Mouse (Mus musculus): ENCODE measurements at regions not wholly inside any gene's neighbourhood (a gene's known extent, or its start where the extent isn't known, plus 50 kb on each side); places are given as distances from the start of the nearest gene placed in this dataset.

GRCm38 (mm10) chr6:51108336-51108956, 324.0 kb upstream of the Nfe2l3 start:
- DNase-seq (ENCODE audit: low spot score): peak; percentile 64

DNA sequence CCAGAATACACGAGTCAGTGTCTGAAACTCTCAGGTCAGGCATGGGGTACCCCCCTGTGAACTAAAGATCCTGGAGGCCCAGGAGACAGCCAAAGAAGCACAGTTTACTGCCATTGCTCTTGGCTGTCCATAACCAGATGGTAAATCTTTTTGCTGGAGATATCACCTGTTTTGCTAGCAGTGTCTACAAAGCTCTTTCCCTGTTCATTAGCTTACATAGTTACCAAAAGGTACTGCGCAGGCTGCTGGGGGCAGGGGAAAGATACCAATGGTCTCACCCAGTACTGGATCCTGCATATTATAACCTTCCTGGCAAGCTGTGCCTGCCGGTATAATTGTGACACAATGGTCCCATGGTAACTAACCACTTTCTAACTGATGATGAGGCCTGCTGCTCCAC, 321.9 kb upstream of the Nfe2l3 start:
- DNase-seq (ENCODE audit: low spot score): no peak

DNA sequence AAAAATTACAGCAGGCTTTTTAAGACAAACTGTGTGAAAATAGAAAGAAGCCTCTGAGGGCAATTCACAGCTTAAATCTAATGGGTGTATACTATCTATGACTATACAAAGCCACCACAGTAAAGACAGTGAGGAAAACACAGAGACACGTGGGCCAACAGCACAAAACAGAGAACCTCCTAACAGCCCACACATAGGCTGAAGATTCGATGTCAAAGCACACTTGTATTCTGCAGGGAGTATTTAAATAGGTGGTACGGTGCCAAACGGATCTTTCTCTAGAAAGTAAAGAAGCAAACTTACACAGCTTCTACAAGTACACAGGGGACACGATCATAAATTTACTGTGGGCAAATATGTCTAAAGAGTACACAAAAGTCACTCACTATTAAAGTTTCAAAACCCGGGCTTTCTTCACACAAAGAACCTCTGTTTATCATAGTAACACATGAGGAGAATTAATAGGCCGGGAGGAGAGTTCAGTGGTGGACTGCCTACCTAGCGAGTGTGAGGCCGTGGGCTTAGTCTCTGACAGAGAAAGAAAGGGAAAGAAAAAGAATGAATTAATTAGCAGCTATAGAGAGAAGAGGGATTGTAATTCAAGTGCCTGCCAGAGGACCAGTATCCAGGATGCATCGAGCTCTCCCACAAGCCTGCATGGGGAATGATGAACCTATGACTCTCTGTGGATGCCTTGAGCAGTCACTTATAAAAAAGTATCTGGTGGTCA, 317.7 kb upstream of the Nfe2l3 start:
- no peak for DNase-seq (ENCODE audit: low spot score)

DNA sequence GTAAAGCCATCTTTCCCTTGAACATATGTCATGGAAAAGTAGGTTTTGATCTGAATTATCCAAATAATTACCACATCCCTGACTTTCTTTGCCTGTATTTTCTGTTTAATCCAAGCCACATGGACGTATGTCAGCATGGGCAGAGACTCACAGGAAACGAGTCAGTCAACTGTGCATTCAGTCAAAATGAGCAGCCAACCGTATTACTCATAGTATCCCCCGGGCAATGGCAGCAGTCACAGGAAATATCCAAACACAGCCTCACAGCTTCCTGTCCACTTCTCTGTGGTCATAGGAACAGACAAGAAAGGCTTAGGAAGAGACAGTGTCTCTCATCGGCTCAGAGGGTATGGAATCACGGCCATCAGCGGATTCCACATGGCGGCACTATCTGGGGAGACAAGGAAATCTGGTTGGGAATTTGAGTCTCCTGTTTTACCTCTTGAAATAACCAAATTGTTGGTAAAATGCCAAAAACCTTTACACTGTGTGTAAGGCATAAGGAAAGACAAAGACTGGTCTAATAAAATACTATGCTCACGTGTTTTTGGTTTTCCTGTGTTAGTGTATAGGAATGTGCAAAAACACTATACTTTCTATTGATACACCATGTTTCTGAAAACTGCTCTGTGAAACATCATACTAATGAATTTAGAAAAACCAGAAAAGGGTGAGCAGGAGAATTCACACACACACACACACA, 313.5 kb upstream of the Nfe2l3 start:
- DNase-seq (ENCODE audit: low spot score): no peak

- DNase-seq (ENCODE audit: low spot score): no peak
Measured at GRCm38 (mm10) chr6:51119691-51120302, 312.7 kb upstream of the Nfe2l3 start.

DNA sequence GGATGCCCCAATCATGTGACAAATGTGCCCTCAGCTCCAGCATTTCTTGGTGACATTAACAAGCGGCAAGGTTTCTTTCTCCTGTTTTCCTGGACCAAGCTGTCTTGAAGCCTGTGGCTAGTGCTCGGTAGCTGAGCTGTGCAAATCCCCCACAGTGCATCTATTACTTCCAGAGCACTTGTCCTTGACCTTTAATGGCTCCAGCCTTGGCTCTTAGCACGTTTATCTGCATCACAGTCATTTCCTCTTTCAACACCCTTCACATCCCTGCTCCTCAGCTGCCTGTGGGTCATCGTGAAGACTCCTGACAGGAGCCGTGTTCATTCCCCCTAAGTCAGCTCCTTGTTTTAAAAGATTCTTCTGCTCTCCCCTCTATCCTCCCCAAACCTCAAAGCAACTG, 309.5 kb upstream of the Nfe2l3 start:
- DNase-seq (ENCODE audit: low spot score): peak; percentile 32

DNA sequence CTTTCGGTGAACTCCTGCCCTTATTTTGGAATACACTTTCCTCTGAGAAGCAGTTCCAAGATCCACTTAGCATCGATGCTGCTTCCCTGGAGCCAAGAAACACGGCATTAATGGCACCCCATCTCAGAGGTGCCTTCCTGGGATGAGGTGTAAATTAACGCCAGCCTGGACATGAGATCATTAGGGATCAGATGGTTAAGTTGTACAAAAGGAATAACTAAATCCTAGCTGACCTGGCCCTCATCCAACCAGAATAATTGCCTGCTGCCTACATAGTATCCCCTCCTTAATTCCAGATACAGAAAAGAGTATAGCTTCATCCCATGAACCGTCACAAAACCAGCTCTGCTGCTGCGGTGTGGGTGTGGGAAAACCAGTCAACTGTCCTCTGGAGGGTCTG, 304.6 kb upstream of the Nfe2l3 start:
- DNase-seq (ENCODE audit: low spot score): no peak

DNA sequence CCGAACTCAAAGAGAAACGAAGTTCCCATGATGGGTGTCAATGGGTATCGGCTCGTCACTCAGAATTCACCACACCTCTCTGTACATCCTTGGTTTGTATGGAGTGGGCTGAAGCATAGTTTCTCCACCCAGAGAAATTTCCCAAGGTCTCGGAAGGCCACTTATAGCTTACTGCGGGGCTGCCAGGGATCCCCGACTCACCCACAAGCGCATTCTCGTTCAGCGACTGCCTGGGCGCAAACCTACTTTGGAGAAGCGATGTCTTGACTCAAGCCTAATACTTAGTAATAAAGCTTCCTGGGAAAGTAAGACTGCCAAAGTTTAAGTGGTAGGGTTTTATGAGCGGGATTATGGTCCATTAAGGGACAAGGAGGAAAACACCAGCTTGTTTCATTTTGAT, 303.4 kb upstream of the Nfe2l3 start:
- no peak for DNase-seq (ENCODE audit: low spot score)

GRCm38 (mm10) chr6:51129591-51129990, 302.9 kb upstream of the Nfe2l3 start:
- no peak for DNase-seq (ENCODE audit: low spot score)

DNA sequence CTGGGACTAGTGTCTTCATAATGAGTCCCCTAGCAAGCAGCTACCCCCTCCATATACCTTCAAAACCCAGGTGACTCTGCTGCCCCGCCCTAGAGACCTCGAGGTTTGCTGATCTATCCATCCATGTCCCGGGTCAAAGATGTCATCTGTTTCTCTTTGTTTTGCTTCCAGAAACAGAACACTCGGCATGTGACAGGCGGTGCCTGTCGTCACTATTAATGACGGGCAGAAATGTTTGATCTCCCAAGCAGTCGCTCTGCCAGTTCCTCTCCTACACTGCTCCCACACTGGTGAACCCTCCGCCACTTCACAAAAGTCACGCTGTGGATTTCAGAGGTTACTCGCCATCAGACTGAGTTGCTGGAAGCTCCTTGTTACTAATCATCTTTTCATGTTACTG, 287.7 kb upstream of the Nfe2l3 start:
- no peak for DNase-seq (ENCODE audit: low spot score)

DNA sequence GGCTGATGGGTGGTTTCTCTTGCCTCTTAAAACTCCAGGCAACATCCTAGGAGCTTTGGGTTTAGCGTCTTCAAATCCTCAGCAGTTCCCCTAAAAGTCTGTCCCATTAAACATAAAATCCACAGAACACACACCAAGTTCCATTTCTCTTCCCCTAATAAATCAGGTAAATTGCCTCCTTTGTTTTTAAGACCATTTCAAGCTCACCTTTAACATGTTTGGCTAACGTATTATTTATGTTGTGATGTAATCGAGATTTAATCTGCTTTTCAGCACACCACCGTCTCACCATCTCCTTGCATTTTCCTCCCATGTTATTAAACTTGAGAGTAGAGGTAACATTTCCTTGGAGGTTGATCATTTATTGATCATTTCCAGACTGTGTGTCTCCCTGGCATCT, 286.6 kb upstream of the Nfe2l3 start:
- DNase-seq (ENCODE audit: low spot score): no peak

DNA sequence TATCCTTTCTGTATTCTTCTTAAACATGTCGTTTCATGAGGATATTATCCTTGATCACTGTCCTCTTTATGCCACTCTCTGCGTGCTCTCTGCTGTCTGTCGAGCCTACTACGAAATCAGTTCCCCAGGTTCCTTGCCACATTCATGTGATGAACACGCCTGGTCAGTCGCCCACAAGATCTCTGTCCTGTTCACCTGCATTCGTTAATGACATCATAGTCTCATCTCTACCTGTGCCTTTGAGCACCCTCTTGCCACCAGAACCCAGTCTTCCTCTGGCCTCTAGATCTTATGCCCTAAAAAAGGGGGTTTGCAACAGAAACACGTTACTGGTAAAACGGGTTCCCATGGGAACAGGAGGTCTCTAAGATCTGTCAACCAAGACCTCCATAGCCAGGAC, 283.6 kb upstream of the Nfe2l3 start:
- no peak for DNase-seq (ENCODE audit: low spot score)

GRCm38 (mm10) chr6:51150066-51150465, 282.4 kb upstream of the Nfe2l3 start:
- no peak for DNase-seq (ENCODE audit: low spot score)

DNA sequence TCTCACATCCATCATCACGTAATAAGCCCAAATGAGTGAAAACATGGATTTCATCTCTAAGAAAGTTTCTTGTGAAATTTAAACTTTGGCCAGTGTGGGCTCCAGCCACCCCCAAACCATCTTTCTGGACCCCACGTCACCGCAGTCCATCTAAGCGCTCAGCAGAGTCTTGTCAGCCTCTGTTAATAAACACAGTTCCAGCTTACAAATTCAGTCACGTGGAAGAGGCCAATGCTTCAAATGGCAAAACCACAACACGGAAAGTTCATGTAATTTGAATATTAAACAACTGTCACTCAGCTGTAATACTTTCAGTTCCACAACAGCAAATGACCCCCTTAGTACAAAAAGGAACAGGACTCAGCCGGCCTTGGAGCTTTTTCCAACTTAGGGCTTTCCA, 282.0 kb upstream of the Nfe2l3 start:
- DNase-seq (ENCODE audit: low spot score): no peak

- DNase-seq (ENCODE audit: low spot score): no peak
Measured at GRCm38 (mm10) chr6:51150916-51151315, 281.6 kb upstream of the Nfe2l3 start.

GRCm38 (mm10) chr6:51156836-51157370, 275.6 kb upstream of the Nfe2l3 start:
- DNase-seq (ENCODE audit: low spot score): no peak

GRCm38 (mm10) chr6:51161149-51161548, 271.3 kb upstream of the Nfe2l3 start:
- DNase-seq (ENCODE audit: low spot score): no peak

- DNase-seq (ENCODE audit: low spot score): no peak
Measured at GRCm38 (mm10) chr6:51162208-51163082, 270.0 kb upstream of the Nfe2l3 start.

- DNase-seq (ENCODE audit: low spot score): no peak
Measured at GRCm38 (mm10) chr6:51163266-51163665, 269.2 kb upstream of the Nfe2l3 start.

DNA sequence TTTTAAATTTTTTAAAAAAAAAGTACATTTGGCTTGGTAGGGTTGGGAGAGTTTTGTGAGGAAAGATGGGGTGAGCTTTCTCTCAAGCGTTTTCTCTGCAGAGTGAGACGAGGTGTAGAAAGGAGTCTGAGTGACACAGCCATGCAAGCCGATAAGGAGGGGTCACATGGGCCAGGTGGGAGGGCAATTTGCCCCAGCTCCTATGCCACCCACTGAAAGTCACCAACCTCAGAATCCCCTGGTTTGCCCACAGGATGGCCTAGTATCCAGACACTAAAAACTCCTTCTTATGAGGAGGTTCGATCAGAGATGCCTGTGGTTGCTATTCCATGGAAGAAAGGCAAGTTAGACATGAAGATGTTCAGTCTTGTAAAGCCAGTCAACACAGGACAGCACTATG, 268.6 kb upstream of the Nfe2l3 start:
- no peak for DNase-seq (ENCODE audit: low spot score)

- no peak for DNase-seq (ENCODE audit: low spot score)
Measured at GRCm38 (mm10) chr6:51167028-51167427, 265.4 kb upstream of the Nfe2l3 start.

DNA sequence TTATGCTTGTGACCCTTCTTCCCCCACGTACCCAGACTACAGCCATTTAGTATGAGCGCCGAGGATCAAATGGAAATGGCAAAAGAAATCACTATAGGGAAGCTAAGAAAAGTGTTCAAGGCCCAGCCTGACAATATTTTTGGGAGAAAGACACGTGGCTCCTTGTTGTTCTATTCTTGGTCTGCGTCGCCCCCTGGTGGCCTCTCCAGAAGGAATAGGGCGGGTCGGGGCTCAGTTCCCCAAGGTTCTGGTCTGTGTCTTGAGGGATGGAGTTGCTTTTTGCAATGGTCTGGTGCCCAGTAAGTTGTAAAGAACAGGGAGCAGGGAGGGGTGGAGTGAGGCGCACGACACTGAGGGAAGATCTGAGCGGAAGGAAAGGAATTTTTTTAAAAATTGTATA, 264.4 kb upstream of the Nfe2l3 start:
- peak; percentile 84 for DNase-seq (ENCODE audit: low spot score)

All from yolk sac, embryonic 10.5 days (tissue).